Mouse (Mus musculus) heart, postnatal 0 days (tissue): Measurements from ENCODE around the gene Dnajb11.

Experiments
- CTCF ChIP-seq: IDR thresholded peaks from 2 replicates; pipeline ENCODE4 v1.5.1; 2016; ENCODE audit warnings: antibody characterized with exemption, control low read depth, low read depth
- EP300 ChIP-seq: IDR thresholded peaks from 2 replicates; pipeline ENCODE4 v1.6.1; 2016; ENCODE audit warnings: antibody characterized with exemption, low read depth

DNA sequence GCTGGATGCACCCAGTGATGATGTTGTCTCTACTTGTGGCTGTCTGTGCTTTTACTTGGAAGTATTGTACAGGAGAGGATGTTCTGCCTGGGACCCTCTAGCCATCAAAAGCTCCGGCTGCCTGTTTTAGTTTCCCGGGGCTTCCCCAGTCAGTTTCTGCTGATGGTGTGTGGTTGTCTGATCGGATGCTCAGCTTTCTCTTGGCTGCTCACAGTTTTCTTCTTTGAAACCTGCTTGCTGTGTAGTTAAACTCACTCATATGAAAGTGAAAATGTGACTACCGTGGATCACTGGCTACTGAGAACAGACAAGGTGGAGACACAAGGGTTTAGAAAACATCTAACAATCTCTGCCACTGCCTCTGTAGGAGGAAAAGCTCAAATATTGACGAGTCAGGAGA lies 25.8 kb downstream of the Dnajb11 start:
- no peak for TF ChIP-seq CTCF
- no peak for TF ChIP-seq EP300
